Mouse (Mus musculus): ENCODE measurements at regions not wholly inside any gene's neighbourhood (a gene's known extent, or its start where the extent isn't known, plus 50 kb on each side); places are given as distances from the start of the nearest gene placed in this dataset.

DNA sequence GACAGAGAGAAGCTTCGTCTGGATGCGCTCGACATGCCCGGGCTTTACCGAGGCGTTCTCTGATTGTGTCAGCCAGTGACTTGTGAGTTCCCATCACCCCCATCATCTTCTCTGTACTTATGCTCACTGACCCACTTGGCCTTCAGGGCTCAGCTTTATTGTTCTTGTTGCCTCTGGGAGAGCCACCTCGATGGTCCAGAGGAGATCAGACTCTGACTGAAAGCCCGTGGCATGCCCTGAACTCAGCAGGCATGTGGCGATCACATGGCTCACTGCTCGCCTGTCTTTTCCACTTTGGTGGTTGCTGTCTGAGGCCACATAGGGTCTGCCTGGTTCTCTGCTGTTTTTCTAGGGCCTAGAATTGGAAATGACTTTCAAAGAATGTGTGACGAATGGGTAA, 128.8 kb upstream of the Eif4g2 start:
- Histone ChIP-seq H3K4me3 (ENCODE audit: insufficient read depth, low read depth, low read length) (no peak overlapping the region), H3K27ac (ENCODE audit: insufficient read depth, low read depth, low read length) (no peak overlapping the region), H3K4me1 (ENCODE audit: control insufficient read depth, insufficient read depth, low read length) (peaks cover 13% of the 10 kb centered on the region)
- WGBS, result 92% methylated on average over 11 of the region's 11 CpGs
- no peak for TF ChIP-seq POLR2A (IDR thresholded peaks at IDR 0.05; ENCODE audit: insufficient read depth, low read depth, low read length)

DNA sequence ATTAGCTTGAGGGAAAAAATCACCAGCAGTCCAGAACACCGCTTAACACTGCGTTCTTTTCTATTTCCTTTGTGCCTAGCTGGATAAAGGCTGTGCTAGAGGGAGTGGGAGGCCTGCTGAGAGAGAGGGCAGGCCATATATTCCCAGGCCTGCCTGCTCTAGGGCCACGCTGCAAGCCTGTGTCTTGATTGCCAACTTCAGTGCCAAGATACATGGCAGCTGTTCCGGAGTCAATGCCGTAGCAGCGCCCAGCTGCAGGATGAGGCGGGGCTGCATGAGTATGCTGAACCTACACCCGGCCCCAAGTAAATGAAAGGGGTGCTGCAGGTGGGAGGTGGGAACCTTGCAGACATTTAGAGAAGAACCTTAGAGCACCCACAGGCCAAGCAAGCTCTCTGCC, 127.5 kb upstream of the Eif4g2 start:
- TF ChIP-seq POLR2A (IDR thresholded peaks at IDR 0.05; ENCODE audit: insufficient read depth, low read depth, low read length), result no peak
- no peak for TF ChIP-seq CTCF (IDR thresholded peaks at IDR 0.05; ENCODE audit: insufficient read depth, low read depth, low read length)
- Histone ChIP-seq H3K27ac (ENCODE audit: insufficient read depth, low read depth, low read length) (no peak overlapping the region), H3K4me3 (ENCODE audit: insufficient read depth, low read depth, low read length) (no peak overlapping the region), H3K4me1 (ENCODE audit: control insufficient read depth, insufficient read depth, low read length) (peaks cover 16% of the 10 kb centered on the region)
- WGBS, result 48% methylated on average over 8 of the region's 8 CpGs

DNA sequence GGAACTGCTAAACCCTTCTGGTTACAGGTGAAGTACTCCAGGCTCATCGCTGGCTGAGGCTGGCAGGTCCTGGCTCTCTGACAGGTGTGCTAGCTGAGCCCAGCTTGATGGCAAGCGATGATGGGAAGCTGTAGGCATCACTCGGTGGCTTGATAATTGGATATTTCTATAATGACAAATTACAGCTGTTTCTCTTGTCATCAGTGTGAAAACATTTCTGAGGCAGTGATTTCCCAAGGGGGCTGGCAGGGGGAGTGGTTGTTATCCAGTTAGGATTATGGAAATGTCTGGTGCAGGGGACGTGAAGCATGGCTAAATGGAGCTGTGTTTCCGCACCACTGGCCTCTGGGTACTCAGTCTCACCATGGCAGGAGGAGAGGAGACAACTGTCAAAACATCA, 123.0 kb upstream of the Eif4g2 start:
- TF ChIP-seq CTCF (IDR thresholded peaks at IDR 0.05; ENCODE audit: insufficient read depth, low read depth, low read length), result no peak
- no peak for TF ChIP-seq POLR2A (IDR thresholded peaks at IDR 0.05; ENCODE audit: insufficient read depth, low read depth, low read length)
- Histone ChIP-seq H3K27ac (ENCODE audit: insufficient read depth, low read depth, low read length) (no peak overlapping the region), H3K4me3 (ENCODE audit: insufficient read depth, low read depth, low read length) (no peak overlapping the region), H3K4me1 (ENCODE audit: control insufficient read depth, insufficient read depth, low read length) (peaks cover 8% of the 10 kb centered on the region)
- WGBS, result 69% methylated on average over 5 of the region's 5 CpGs

DNA sequence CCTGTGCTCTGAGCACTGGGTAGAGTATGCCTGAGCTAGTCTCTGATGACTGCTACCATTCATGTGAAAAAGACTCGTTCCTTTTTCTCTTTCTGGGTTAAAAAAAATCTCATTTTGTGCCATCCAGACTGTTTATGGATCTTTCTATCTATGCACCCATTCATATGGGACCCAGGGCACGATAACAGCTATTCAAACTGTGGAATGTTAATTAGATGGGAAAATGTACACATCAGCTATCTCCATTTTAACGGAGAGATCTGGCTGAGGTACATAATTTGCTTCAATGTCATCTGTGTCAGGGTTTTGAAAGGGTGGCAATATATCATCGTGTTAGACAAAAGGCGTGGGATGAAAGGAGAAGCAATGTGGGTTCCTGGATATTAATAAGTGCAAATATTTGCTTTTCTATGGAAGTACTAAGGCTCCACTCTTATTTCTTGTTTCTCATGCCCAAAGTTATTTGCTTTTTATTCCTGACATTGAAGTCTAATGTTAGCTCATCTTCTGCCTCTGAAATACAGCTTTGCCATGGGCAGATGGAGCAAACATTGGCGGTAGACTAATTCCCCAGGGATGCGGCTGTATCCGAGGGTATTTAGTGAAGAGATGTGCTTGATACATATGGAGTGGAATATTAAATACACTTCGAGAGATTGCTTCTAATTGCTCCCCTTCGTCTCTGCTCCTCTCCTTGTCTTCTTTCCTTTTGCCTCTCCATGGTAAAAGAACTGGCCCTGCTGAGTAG, 116.0 kb upstream of the Eif4g2 start:
- no peak overlapping the region for H3K4me3 ChIP-seq (ENCODE audit: insufficient read depth, low read depth, low read length)
- TF ChIP-seq POLR2A (IDR thresholded peaks at IDR 0.05; ENCODE audit: insufficient read depth, low read depth, low read length) (no peak), CTCF (IDR thresholded peaks at IDR 0.05; ENCODE audit: insufficient read depth, low read depth, low read length) (no peak)
- H3K27ac ChIP-seq (ENCODE audit: insufficient read depth, low read depth, low read length), result no peak overlapping the region
- H3K4me1 ChIP-seq (ENCODE audit: control insufficient read depth, insufficient read depth, low read length), result no peaks in the 10 kb centered on the region
- WGBS, result 63% methylated on average over 10 of the region's 10 CpGs

DNA sequence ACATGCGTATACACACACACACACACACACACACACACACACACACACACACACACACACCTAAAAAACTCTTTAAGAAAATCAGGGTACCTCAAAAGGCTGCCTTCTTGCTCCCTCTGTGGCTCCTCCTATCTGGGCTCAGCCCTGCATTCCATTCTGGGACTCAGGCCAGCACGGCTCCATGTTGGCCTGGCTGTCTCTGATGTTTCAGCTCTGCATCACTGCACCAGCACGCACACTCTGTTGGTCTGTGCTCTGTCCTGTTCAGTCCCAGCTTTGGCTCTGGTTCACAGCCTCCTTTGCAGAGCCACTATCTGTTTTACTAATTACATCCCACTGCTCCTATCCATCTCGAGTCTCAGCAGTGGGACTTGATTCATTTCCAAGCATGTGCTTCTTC, 108.8 kb upstream of the Eif4g2 start:
- Histone ChIP-seq H3K27ac (ENCODE audit: insufficient read depth, low read depth, low read length) (no peak overlapping the region), H3K4me1 (ENCODE audit: control insufficient read depth, insufficient read depth, low read length) (peaks cover 5% of the 10 kb centered on the region; the same call in 1 of the 2 replicates), H3K4me3 (ENCODE audit: insufficient read depth, low read depth, low read length) (no peak overlapping the region)
- 53% methylated on average over 4 of the region's 4 CpGs for WGBS
- TF ChIP-seq POLR2A (IDR thresholded peaks at IDR 0.05; ENCODE audit: insufficient read depth, low read depth, low read length) (no peak), CTCF (IDR thresholded peaks at IDR 0.05; ENCODE audit: insufficient read depth, low read depth, low read length) (no peak)

DNA sequence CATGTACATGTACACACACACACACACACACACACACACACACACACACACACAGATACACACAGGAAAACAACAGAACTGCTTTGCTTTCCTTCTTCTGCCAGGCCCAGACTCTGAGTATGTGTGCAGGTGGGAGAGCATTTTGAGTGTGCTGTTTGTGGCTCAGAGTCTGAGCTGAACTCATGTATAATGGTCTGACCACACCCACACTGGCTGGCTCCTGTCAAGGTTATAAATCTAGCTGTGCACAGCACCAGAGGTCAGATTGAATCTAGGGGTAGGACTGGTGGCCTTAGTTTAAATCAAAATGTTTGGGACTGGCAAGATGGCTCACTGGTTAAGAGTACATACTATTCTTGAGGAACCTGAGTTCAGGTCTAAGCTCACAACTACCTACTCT, 108.4 kb upstream of the Eif4g2 start:
- no peak overlapping the region for H3K27ac ChIP-seq (ENCODE audit: insufficient read depth, low read depth, low read length)
- no peak overlapping the region for H3K4me3 ChIP-seq (ENCODE audit: insufficient read depth, low read depth, low read length)
- TF ChIP-seq POLR2A (IDR thresholded peaks at IDR 0.05; ENCODE audit: insufficient read depth, low read depth, low read length), result no peak
- no peak for TF ChIP-seq CTCF (IDR thresholded peaks at IDR 0.05; ENCODE audit: insufficient read depth, low read depth, low read length)
- H3K4me1 ChIP-seq (ENCODE audit: control insufficient read depth, insufficient read depth, low read length), result peaks cover 5% of the 10 kb centered on the region; the same call in 1 of the 2 replicates

DNA sequence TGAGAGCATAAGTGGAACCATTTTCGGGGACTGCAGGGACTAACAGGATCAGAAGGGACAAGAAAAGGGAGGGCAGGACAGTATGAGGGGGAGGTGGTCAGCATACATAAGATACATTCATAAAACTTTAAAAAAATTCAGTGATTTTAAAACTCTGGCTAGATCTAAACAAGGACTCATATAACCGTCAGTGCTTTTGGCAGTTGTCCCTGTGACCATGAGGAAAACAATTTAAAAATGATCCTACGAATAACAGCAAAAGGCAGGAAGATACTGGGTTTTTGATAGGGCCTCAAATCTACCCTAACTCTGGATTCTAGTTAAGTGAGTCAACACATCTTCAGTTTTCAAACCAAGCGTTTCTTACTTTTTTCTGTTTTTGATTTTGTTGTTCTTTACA, 106.9 kb upstream of the Eif4g2 start:
- Histone ChIP-seq H3K4me3 (ENCODE audit: insufficient read depth, low read depth, low read length) (no peak overlapping the region), H3K27ac (ENCODE audit: insufficient read depth, low read depth, low read length) (no peak overlapping the region), H3K4me1 (ENCODE audit: control insufficient read depth, insufficient read depth, low read length) (peaks cover 7% of the 10 kb centered on the region; the same call in 1 of the 2 replicates)
- WGBS, result 95% methylated on average over 4 of the region's 4 CpGs
- TF ChIP-seq CTCF (IDR thresholded peaks at IDR 0.05; ENCODE audit: insufficient read depth, low read depth, low read length) (no peak), POLR2A (IDR thresholded peaks at IDR 0.05; ENCODE audit: insufficient read depth, low read depth, low read length) (no peak)

DNA sequence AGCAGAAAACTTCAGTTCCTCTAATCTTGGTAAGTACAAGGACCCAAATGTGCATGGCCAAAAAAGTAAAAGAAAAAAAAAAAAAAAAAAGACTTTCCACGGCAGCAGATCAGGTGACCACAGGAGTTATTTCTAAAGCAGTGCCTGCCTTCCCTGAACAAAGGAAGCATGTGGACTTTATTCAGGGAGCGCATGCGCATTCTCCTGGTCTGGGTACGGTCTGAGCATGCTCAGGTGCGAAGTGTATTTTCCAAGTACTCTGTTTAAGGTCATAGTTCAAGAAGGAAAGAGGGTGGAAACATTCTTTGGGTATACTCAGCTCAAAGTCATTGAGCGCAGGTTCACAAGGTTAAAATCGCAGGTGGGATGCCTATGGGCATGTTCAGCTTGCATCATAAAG, 103.1 kb upstream of the Eif4g2 start:
- 90% methylated on average over 7 of the region's 7 CpGs for WGBS
- H3K4me3 ChIP-seq (ENCODE audit: insufficient read depth, low read depth, low read length), result no peak overlapping the region
- no peak overlapping the region for H3K27ac ChIP-seq (ENCODE audit: insufficient read depth, low read depth, low read length)
- TF ChIP-seq POLR2A (IDR thresholded peaks at IDR 0.05; ENCODE audit: insufficient read depth, low read depth, low read length) (no peak), CTCF (IDR thresholded peaks at IDR 0.05; ENCODE audit: insufficient read depth, low read depth, low read length) (no peak)
- peaks cover 13% of the 10 kb centered on the region for H3K4me1 ChIP-seq (ENCODE audit: control insufficient read depth, insufficient read depth, low read length)

DNA sequence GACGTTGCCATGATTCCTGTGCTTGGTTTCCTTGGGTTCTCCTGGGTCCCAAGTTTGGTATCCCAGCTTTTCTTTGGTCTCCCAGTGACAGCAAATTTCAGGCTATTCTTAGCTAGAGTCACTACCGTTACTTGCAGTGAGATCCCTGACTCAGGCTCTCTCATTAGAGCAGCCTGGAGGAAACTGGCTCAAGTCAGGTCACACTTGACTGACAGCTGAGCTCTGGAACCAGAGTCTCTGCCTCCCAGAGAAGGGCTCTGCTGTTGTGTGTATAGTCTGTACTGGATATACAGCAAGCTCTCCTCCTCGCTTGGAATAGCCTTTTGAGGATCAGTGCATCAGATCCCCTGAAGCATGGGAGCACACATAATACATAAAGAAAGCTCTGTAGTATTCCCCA, 100.7 kb upstream of the Eif4g2 start:
- H3K27ac ChIP-seq (ENCODE audit: insufficient read depth, low read depth, low read length), result no peak overlapping the region
- 43% methylated on average over 3 of the region's 3 CpGs for WGBS
- TF ChIP-seq POLR2A (IDR thresholded peaks at IDR 0.05; ENCODE audit: insufficient read depth, low read depth, low read length), result no peak
- TF ChIP-seq CTCF (IDR thresholded peaks at IDR 0.05; ENCODE audit: insufficient read depth, low read depth, low read length), result no peak
- peaks cover 20% of the 10 kb centered on the region for H3K4me1 ChIP-seq (ENCODE audit: control insufficient read depth, insufficient read depth, low read length)
- no peak overlapping the region for H3K4me3 ChIP-seq (ENCODE audit: insufficient read depth, low read depth, low read length)

DNA sequence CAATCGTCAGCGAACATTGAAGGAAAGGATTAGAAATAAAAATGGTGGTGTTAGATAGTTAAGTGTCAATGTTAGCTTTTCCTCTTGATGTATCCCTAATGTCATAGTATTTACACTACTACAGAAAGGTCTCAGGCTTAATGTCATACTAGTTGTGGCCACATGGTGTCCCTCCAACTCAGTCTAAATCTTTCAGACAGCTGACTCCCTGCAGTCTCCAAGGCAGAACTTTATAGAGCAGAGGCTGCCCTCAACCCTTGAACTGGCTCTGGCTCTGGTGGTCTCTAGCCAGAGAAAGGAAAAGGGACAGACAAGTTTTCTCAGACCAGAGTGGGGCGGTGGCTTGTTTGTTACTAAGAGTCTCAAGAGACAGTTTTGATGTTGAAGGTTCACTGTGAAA, 99.5 kb upstream of the Eif4g2 start:
- Histone ChIP-seq H3K4me3 (ENCODE audit: insufficient read depth, low read depth, low read length) (no peak overlapping the region), H3K27ac (ENCODE audit: insufficient read depth, low read depth, low read length) (no peak overlapping the region), H3K4me1 (ENCODE audit: control insufficient read depth, insufficient read depth, low read length) (peaks cover 20% of the 10 kb centered on the region)
- TF ChIP-seq POLR2A (IDR thresholded peaks at IDR 0.05; ENCODE audit: insufficient read depth, low read depth, low read length), result no peak
- no peak for TF ChIP-seq CTCF (IDR thresholded peaks at IDR 0.05; ENCODE audit: insufficient read depth, low read depth, low read length)
- 69% methylated on average over 3 of the region's 3 CpGs for WGBS
